Mouse (Mus musculus): Measurements from ENCODE around the gene Olfr1441. TPM values are rescaled to one million over a fixed set of nuclear protein-coding genes. Genes with fewer than 3 reads are reported as not detected.
A peak's percentile ranks its signal among the peaks of the same experiment; 100 is the strongest.

Gene Olfr1441
- not detected in 2 replicates for polyA plus RNA-seq (2015; fragmentation: Nextera tagmentation; extraction: Ambion mirVana)

DNA sequence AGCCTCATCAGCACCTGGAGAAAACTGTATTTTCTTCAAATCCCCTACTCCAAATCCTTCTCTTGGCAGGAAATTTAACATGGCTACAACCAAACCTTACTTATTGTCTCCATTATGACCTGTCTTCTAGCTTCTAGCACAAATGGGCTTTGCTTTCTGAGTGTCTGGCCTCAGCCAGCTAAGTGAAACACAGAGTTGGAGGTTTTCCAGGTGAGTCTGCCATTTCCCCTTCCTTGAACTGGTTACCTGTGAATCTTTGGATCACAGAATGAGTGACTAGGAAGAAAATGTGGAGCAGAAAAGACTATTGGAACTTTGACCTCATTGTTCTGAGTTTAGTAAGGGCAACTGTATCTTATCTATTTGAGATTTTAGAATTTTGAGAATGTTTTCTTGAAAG lies at the start of gene Olfr1441:
Olfr1441 (plus strand) TSS at position 73 of the 400 bp plus-strand sequence.
- no peak within 1 kb of the TSS for H3K27ac ChIP-seq (replicated peaks)
- H3K36me3 ChIP-seq: no peaks in the 10 kb centered on the region
- H3K27me3 ChIP-seq: no peaks in the 10 kb centered on the region
- no peak for ATAC-seq (ENCODE audit: low FRiP score, low read depth)
- H3K4me2 ChIP-seq: no peak within 1 kb of the TSS
- H3K9me3 ChIP-seq: no peaks in the 10 kb centered on the region
- H3K9ac ChIP-seq: no peak within 1 kb of the TSS
- no peaks in the 10 kb centered on the region for H3K4me1 ChIP-seq (replicated peaks)
- H3K4me3 ChIP-seq: no peak within 1 kb of the TSS

- H3K36me3 ChIP-seq: no peaks in the 10 kb centered on the region
- H3K9me3 ChIP-seq: no peaks in the 10 kb centered on the region
- no peak overlapping the region for H3K4me2 ChIP-seq
- H3K4me1 ChIP-seq (replicated peaks): no peaks in the 10 kb centered on the region
- H3K27ac ChIP-seq (replicated peaks): no peak overlapping the region
- H3K9ac ChIP-seq: no peak overlapping the region
- 85% methylated on average over 3 of the region's 3 CpGs for WGBS
- ATAC-seq (ENCODE audit: low FRiP score, low read depth): no peak
- no peaks in the 10 kb centered on the region for H3K27me3 ChIP-seq
- no peak overlapping the region for H3K4me3 ChIP-seq
These were observed 44.2 kb upstream of the Olfr1441 start for GRCm38 (mm10) chr19:12373004-12373403.

GRCm38 (mm10) chr19:12374465-12375025 lies 42.7 kb upstream of the Olfr1441 start:
- H3K27ac ChIP-seq (replicated peaks): no peak overlapping the region
- H3K27me3 ChIP-seq: no peaks in the 10 kb centered on the region
- 73% methylated on average over 2 of the region's 2 CpGs for WGBS
- H3K4me2 ChIP-seq: no peak overlapping the region
- H3K36me3 ChIP-seq: no peaks in the 10 kb centered on the region
- H3K9ac ChIP-seq: no peak overlapping the region
- no peak for ATAC-seq (ENCODE audit: low FRiP score, low read depth)
- H3K4me1 ChIP-seq (replicated peaks): no peaks in the 10 kb centered on the region
- no peaks in the 10 kb centered on the region for H3K9me3 ChIP-seq
- H3K4me3 ChIP-seq: no peak overlapping the region

GRCm38 (mm10) chr19:12386979-12387378 lies 30.3 kb upstream of the Olfr1441 start, which contains the start of gene Olfr1440:
Gene Olfr1440 (plus strand): TSS chr19:12387279.
- no peaks in the 10 kb centered on the region for H3K4me1 ChIP-seq (replicated peaks)
- ATAC-seq (ENCODE audit: low FRiP score, low read depth): no peak
- H3K27ac ChIP-seq (replicated peaks): no peak within 1 kb of the TSS
- no peak within 1 kb of the TSS for H3K9ac ChIP-seq
- H3K4me2 ChIP-seq: no peak within 1 kb of the TSS
- 88% methylated on average over 2 of the region's 2 CpGs for WGBS
- no peaks in the 10 kb centered on the region for H3K9me3 ChIP-seq
- H3K27me3 ChIP-seq: no peaks in the 10 kb centered on the region
- no peak within 1 kb of the TSS for H3K4me3 ChIP-seq
- H3K36me3 ChIP-seq: no peaks in the 10 kb centered on the region

GRCm38 (mm10) chr19:12413737-12414136 lies 3.5 kb upstream of the Olfr1441 start:
- H3K27me3 ChIP-seq: no peaks in the 10 kb centered on the region
- no peaks in the 10 kb centered on the region for H3K9me3 ChIP-seq
- H3K4me3 ChIP-seq: no peak overlapping the region
- no peak for ATAC-seq (ENCODE audit: low FRiP score, low read depth)
- no peaks in the 10 kb centered on the region for H3K4me1 ChIP-seq (replicated peaks)
- H3K9ac ChIP-seq: no peak overlapping the region
- no peak overlapping the region for H3K4me2 ChIP-seq
- H3K36me3 ChIP-seq: no peaks in the 10 kb centered on the region
- H3K27ac ChIP-seq (replicated peaks): no peak overlapping the region

DNA sequence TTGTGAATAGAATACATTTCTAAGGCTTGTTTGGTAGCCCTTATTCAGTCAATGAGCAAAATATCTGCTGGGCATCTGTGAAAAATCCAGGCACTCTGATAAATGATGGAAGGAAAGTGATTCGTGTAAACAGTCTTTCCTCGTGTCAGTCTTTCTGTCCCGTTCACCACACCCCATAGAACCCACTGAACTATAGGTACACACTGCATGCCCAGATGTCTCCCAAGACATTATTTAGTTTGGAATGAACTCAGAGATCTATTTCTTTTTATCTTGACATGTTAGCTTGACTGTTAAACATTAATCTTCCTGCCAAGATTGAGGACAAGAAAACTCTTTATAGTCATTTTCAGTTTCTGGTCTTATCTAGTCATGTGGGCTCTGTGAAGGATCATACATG lies 1.1 kb downstream of the Olfr1441 start:
- Histone ChIP-seq H3K4me1 (replicated peaks) (no peaks in the 10 kb centered on the region), H3K27ac (replicated peaks) (no peak overlapping the region), H3K9ac (no peak overlapping the region), H3K4me3 (no peak overlapping the region), H3K27me3 (no peaks in the 10 kb centered on the region), H3K9me3 (no peaks in the 10 kb centered on the region), H3K4me2 (no peak overlapping the region), H3K36me3 (no peaks in the 10 kb centered on the region)
- 83% methylated on average over 3 of the region's 3 CpGs for WGBS
- no peak for ATAC-seq (ENCODE audit: low FRiP score, low read depth)

- no peak overlapping the region for H3K4me3 ChIP-seq
- no peak overlapping the region for H3K9ac ChIP-seq
- ATAC-seq (ENCODE audit: low FRiP score, low read depth): no peak
- no peaks in the 10 kb centered on the region for H3K27me3 ChIP-seq
- no peaks in the 10 kb centered on the region for H3K4me1 ChIP-seq (replicated peaks)
- H3K9me3 ChIP-seq: no peaks in the 10 kb centered on the region
- no peak overlapping the region for H3K27ac ChIP-seq (replicated peaks)
- no peak overlapping the region for H3K4me2 ChIP-seq
- 75% methylated on average over 6 of the region's 6 CpGs for WGBS
- H3K36me3 ChIP-seq: no peaks in the 10 kb centered on the region
These were observed 3.3 kb downstream of the Olfr1441 start for GRCm38 (mm10) chr19:12420555-12420954.

DNA sequence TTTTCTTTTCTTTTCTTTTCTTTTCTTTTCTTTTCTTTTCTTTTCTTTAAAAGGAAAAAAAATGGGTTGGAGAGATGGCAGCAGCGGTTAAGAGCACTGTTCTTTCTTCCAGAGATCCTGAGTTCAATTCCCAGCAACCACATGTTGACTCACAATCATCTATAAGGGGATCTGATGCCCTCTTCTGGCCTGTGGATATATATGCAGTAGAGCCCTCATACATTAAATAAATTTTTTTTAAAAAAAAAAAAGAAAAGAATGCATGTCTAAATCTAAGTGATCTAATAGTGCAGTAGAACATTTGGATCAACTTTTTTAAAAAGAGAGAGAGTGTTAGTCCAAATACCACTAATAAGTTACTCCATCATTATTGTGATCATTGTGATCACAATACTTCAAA lies 4.4 kb downstream of the Olfr1441 start:
- H3K27me3 ChIP-seq: no peaks in the 10 kb centered on the region
- H3K9ac ChIP-seq: no peak overlapping the region
- no peak overlapping the region for H3K27ac ChIP-seq (replicated peaks)
- no peak overlapping the region for H3K4me3 ChIP-seq
- no peaks in the 10 kb centered on the region for H3K4me1 ChIP-seq (replicated peaks)
- WGBS: 78% methylated on average over 1 of the region's 1 CpGs
- H3K4me2 ChIP-seq: no peak overlapping the region
- ATAC-seq (ENCODE audit: low FRiP score, low read depth): no peak
- no peaks in the 10 kb centered on the region for H3K9me3 ChIP-seq
- no peaks in the 10 kb centered on the region for H3K36me3 ChIP-seq

DNA sequence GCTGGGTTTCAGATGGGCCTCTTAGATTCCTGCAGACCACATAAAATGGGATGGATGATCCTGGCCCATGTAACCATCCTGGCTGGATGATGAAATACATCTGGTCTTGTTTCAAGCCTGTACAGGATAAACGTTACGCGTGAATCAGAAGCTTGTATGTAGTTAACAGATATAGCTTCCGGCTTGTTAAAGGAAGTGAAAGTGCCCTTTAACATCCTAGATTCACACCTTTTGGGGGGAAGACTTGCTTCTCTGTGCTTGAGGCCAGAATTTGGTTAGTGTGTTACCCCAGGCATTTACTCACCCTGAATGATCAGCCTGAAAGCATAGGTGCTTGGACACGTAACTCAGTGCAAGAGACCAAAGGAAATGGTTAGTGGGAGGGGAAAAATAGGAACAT lies 9.9 kb downstream of the Olfr1441 start:
- WGBS: 95% methylated on average over 5 of the region's 5 CpGs
- no peak overlapping the region for H3K9ac ChIP-seq
- no peaks in the 10 kb centered on the region for H3K27me3 ChIP-seq
- no peak overlapping the region for H3K4me3 ChIP-seq
- no peaks in the 10 kb centered on the region for H3K9me3 ChIP-seq
- no peak for ATAC-seq (ENCODE audit: low FRiP score, low read depth)
- H3K4me1 ChIP-seq (replicated peaks): no peaks in the 10 kb centered on the region
- no peaks in the 10 kb centered on the region for H3K36me3 ChIP-seq
- H3K4me2 ChIP-seq: no peak overlapping the region
- H3K27ac ChIP-seq (replicated peaks): no peak overlapping the region

DNA sequence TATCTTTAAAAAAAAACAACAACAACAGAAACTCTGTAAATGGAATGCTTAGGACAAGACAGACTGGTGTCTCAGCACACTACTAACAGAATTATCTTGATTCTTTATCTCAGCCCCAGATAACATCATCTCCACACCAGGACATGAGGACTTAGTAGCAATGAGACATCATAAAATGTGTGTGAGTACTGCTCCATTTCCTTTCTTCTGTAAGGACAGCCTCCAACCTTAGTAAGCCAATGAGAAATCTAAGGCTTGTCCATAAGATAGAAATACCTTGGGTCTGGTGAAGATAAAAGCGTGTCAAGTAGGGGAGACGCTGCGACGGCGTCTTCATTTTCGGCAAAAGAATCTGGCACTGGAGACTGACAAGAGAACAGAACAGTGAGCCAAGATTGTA lies 10.4 kb downstream of the Olfr1441 start, which contains the start of gene Pfpl:
Pfpl (plus strand) TSS at position 301 of the 400 bp plus-strand sequence.
- no peak within 1 kb of the TSS for H3K4me2 ChIP-seq
- 96% methylated on average over 6 of the region's 6 CpGs for WGBS
- H3K27me3 ChIP-seq: no peaks in the 10 kb centered on the region
- H3K4me3 ChIP-seq: no peak within 1 kb of the TSS
- ATAC-seq (ENCODE audit: low FRiP score, low read depth): no peak
- no peak within 1 kb of the TSS for H3K27ac ChIP-seq (replicated peaks)
- no peaks in the 10 kb centered on the region for H3K36me3 ChIP-seq
- no peak within 1 kb of the TSS for H3K9ac ChIP-seq
- H3K4me1 ChIP-seq (replicated peaks): no peaks in the 10 kb centered on the region
- H3K9me3 ChIP-seq: no peaks in the 10 kb centered on the region

DNA sequence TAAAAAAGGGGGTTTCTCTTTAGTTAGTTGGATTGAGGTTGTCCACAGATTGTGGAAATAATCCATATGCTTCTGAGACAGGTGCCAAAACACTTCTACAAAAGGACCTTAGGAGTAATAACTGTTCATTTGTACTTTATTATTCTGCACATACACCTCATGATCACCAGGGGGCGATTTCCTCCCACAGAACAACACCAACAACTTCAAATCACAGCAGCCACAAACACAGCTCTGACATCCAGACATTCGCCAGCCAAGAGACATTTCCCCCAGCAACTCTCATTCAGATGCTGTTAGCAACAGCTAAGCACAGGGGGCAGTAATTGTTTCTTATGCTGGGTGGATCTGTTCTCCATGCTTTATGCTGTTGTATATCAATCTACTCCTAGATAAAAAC lies 15.8 kb downstream of the Olfr1441 start:
- WGBS: 1% methylated on average over 2 of the region's 2 CpGs
- H3K27ac ChIP-seq (replicated peaks): no peak overlapping the region
- no peak overlapping the region for H3K9ac ChIP-seq
- ATAC-seq (ENCODE audit: low FRiP score, low read depth): 0 out of 2 replicates have a peak, but pooled peaks have one; percentile 75
- no peaks in the 10 kb centered on the region for H3K36me3 ChIP-seq
- no peak overlapping the region for H3K4me3 ChIP-seq
- no peak overlapping the region for H3K4me2 ChIP-seq
- no peaks in the 10 kb centered on the region for H3K9me3 ChIP-seq
- no peaks in the 10 kb centered on the region for H3K27me3 ChIP-seq
- H3K4me1 ChIP-seq (replicated peaks): no peaks in the 10 kb centered on the region

- Histone ChIP-seq H3K27ac (replicated peaks) (no peak overlapping the region), H3K4me2 (no peak overlapping the region), H3K27me3 (no peaks in the 10 kb centered on the region), H3K9me3 (no peaks in the 10 kb centered on the region), H3K9ac (no peak overlapping the region), H3K4me3 (no peak overlapping the region), H3K4me1 (replicated peaks) (no peaks in the 10 kb centered on the region), H3K36me3 (no peaks in the 10 kb centered on the region)
- no peak for ATAC-seq (ENCODE audit: low FRiP score, low read depth)
- WGBS: 86% methylated on average over 4 of the region's 4 CpGs
These were observed 17.8 kb downstream of the Olfr1441 start for GRCm38 (mm10) chr19:12435011-12435416.

All from hindbrain, embryonic 15.5 days (tissue).